Mouse (Mus musculus) Muller cell, postnatal 12 days (primary cell): ENCODE results near the gene Gm8914.
"Not testable (repeated sequence)": the region's sequence is repeated elsewhere in the genome, so short reads cannot be mapped to it uniquely, and the experiment has no call there.

ENCODE experiments used
- DNase-seq: peaks from one replicate; pipeline ENCODE4 v3.0.0-alpha.2; 2015; ENCODE audit errors: inconsistent ontology term

The Gm8914 gene

GRCm38 (mm10) chrX:91479826-91480225 lies at the start of gene Gm8914:
Gm8914 (plus strand) TSS chrX:91480126.
- not testable (repeated sequence) for DNase-seq
